Mouse (Mus musculus) lung, adult 18-20 months (tissue): ENCODE measurements at regions not wholly inside any gene's neighbourhood (a gene's known extent, or its start where the extent isn't known, plus 50 kb on each side); places are given as distances from the start of the nearest gene placed in this dataset.

Experiments used
- DNase-seq, 2 experiments: peaks; one replicate each; pipeline ENCODE4 v3.0.0; 2022; ENCODE audit warnings: mixed read lengths in 2 of 2

- DNase-seq: no peak
These were observed 305.8 kb downstream of the Isl1 start for GRCm38 (mm10) chr13:116003733-116004132.

DNA sequence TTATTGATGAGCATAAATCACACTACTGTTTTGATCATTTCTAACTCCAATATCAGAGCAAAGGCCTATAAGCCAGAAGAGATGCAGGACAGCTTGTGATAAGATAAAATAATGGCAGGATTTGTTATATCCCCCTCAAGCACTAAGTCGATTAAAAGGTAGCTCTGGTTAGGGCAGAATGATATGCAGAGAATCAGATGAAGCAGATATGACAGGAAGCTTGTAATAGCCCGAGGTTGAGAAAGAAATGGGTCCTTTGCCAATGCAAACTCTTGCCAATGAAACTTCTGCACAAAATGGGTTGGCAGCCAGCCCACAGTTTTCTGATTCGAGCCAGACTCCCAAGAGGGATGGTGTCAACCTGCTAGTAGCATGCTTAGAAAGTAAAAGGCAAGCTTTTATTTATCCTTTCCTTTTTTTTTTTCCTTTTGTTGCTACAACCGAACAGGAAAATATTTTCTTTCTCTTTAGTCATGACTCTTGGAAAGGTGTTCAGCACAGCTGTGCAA lies 307.0 kb downstream of the Isl1 start:
- peak; percentile 7 to 24 for DNase-seq

GRCm38 (mm10) chr13:115990591-115990990 lies 318.9 kb downstream of the Isl1 start:
- DNase-seq: no peak

- no peak for DNase-seq
These were observed 320.4 kb downstream of the Isl1 start for GRCm38 (mm10) chr13:115989091-115989490.

DNA sequence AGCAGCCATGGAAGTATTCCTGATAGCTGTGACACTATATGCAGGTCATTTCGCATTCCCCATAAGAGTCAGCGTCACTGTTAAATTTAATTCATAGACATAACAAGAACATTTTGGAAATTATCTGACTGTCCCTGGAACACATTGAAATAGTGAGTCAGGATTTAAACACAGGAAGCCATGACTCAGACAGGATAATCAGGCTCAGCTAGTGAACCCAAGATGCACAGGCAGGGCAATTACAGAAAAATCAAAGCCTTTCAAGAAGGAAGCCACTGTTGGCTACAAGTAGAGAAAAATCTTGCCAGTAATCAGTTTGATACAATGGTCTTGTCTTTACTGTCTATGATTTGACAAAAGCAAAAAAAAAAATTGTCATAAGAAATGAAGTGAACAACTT lies 323.2 kb downstream of the Isl1 start:
- no peak for DNase-seq

- DNase-seq: no peak
These were observed 323.8 kb downstream of the Isl1 start for GRCm38 (mm10) chr13:115985715-115986114.

DNA sequence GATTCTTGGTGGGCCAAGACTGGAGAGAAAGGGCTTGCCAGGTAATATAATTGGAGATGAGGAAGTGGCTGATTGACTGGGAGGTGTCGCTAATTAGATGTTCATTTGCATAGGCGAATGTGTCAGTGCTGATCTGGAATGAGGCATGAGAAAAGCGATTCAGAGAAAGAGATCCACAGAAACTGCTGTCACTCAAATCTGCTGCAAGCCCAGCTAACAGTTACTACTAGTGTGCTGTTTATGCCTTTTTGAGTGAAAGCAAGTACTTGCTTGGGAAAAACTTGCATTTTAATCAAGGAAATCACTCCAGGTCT lies 331.6 kb downstream of the Isl1 start:
- DNase-seq: no peak

GRCm38 (mm10) chr13:115977118-115977889 lies 332.2 kb downstream of the Isl1 start:
- DNase-seq: no peak
